Mouse (Mus musculus) 3T3-L1 (cell line): ENCODE data around the gene Hoxd13.

ENCODE experiments used
- DNase-seq: peaks from one replicate; pipeline ENCODE4 v3.0.0-alpha.2; 2015; ENCODE audit warnings: low read depth, low spot score

Hoxd13 gene

DNA sequence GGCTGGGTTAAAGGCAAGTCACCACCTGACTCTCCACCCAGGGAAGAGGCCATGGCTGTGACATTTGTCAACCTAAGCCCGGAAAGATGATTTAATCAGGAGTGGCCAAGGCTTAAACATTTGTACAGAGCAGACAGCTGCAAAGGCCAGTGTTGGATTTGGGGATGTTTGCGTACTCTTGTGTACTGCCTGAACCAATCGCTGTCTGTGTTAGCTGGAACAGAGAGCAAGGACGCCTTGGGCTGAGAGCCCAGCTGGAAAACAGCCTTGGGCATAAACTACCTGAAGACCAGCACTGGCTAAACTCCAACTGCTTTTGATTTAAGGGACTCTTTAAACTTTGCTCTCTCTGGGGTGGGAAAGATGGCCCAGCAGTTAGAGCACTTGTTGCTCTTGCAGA lies 40.6 kb downstream of the Hoxd13 start:
- no peak for DNase-seq

GRCm38 (mm10) chr2:74709465-74710419 lies 41.6 kb downstream of the Hoxd13 start:
- DNase-seq, result peak; percentile 44

DNA sequence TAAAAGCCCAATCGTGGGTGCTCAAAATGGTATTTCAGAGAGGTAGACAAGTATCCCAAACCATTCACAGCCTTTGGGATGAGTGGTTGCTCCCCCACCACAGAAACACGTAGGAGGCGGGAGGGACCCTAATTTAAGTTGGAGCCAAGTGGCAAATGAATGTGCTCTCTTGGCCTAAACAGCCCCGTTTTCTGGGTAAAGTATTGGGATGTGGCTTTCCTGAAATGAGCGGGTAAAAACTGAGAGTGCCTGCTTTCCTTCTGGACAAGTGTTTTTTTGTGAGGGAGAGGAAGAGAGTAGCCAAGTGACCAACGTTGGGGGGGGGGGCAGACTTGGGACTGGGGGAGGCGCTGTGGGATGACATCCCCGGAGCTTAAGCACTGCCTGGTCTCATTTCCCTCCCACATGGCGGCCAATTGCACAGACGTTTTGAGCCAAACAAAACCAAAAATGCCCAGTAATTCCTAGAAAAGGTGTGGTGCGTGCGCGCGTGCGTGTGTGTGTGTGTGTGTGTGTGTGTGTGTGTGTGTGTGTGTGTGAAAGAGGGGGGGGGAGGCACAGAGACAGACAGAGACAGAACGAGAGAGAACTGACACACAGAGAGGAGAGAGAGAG lies 42.9 kb downstream of the Hoxd13 start:
- DNase-seq, result peak; percentile 73

DNA sequence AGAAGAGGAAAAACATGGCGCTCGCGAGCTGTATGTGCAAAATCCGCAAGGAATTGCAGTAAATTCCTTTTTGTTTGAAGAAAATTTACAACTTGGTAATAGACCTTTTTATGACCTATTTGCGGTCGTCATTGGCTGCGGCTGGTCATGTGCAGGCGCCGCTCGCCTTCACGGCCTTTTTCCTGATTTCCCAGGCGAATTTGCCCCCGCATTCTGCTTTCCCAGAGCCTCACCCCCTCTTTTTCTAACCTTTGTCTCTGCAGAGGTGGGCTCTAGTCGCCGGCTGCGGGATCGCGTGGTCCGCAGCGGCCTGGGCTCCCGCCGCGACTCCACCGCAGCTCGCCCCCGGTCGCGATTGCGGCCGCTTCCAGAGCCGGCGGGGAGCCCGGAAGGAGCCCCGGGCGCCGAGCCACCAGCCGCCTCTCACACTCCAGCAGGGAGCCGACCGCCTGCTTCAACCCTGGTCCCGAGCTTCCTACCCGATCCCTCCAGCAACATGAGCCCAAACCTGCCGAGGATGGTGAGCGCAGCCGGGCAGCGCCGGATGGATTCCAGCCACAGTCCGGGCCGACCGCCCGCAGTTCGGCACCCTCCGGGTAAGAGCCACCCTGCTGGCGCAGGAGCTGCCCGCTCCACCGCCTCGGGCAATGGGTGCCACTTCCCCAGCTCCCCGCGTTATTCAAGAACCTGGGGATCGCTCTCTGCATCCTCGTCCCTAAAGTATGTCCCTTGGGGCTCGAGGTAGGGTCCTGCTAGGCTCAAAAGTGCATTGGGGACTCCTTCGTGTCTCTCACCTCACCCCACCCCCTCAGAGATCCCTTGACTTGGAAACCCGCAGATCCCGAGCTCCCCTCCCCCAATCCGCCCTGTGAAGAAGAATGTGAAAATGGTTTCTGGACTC lies 43.9 kb downstream of the Hoxd13 start, which contains the start of the genes Hoxd3 and Hoxd4:
Gene Hoxd3, plus strand, starts transcription at position 207 of the 901 bp plus-strand sequence.
Gene Hoxd4, plus strand, starts transcription at position 209 of the 901 bp plus-strand sequence.
- DNase-seq, result peak; percentile 68

DNA sequence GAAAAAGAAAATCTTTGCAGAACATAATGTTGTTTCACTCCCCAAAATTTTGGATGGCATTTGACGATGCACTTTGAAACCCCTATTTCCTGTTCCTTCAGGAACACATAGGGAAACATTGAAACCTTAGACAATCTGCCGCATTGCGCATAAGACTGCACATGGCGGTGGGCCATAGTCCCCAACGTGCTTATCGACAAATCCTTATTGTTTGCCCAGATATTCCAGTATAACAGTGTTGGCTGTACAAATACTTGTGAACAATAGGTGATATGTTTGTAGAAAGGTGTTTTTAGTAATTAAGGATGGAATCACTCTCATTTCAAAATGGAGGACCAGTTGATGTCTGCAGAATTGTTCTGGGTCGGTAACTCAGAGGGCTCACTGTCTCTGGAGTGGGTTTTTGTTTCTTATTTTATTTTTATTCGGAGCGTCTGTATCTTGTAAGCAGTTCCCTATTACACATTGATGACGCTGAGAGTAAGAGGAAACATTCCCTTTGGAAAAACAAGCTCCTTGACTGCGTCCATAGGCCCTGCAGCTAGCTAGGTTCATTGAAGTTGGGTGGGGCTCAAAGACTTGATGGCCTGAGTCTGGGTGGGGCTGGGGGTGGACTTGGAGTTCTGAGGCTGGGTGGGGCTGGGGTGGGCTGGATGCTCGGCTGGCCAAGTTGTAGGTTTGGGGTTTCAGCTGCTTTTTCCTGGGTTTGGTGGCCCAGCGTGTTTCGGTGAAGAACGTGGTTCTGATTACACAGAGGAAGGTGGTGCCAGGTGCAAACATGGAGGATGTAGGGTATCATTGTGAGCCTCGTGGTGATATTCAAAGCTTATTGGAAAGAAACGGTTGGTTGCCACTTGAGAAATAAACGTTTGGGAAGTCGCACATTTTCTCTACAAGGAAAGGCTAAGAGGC lies 45.4 kb downstream of the Hoxd13 start:
- no peak for DNase-seq

DNA sequence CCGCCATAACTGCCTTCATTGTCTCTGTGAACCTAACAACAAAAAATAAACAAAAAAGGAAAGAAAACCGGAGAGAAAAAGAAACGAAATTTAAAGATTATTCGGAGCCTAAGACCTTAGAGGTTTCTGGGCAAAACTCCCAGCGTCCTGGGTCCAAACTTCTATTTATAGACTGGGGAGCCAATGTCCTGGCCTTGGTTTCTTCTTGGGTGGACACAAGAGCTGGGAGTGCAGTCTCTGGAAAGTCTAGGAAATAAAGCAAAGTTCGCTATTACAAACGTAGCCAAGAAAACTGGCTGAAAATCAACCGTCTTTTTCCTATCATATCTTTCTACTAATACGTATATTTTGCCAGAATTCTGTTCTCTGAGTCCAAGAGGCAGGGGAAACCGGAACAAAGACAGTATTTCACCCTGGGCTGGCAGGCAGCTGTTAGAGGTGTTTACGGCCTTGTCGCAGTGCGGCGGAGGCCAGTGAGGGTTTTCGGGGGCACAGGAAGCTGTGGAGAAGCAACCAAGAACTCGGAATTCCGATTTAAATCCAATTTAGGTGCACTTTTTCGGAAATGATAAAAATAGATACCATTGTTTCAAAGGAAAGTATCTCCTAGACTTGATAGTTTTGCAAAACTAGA lies 46.2 kb downstream of the Hoxd13 start:
- DNase-seq, result no peak

- peak; percentile 70 for DNase-seq
Measured at GRCm38 (mm10) chr2:74714881-74715280, 46.8 kb downstream of the Hoxd13 start.

DNA sequence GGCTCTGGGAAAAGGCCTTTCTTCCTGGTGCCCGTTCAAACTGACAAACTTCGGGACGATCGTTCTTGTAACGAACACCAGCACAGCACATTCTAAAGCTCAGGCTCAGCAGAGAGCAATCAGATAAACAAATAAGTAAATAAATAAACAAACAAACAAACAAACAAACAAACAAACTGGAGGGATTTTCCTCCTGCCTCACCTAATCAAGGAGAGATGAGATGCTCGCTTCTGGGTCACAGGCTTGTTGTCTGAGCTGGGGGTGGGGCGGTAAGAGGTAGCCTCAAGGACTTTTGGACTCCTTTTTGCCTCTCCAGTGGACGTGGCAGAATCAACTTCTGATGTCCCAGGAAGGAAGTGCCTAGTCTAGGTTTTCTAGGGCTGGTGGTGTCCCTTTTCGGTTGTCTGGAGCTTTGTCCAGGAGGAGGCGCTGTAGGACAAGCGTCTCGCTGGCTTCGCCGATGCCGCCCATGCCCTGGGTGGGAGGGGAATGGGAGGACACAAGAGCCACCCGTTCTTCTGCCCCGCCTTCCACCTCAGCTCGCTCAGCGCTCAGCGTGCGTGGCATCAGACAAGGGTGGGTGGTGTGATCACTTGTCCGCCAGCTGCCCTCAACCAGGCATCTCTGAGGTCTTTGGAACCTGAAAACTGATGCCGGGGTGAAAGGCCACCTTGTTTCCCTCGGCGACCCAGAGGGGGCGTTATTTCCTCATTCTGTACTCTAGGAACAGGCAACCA lies 47.6 kb downstream of the Hoxd13 start:
- DNase-seq, result peak; percentile 98

DNA sequence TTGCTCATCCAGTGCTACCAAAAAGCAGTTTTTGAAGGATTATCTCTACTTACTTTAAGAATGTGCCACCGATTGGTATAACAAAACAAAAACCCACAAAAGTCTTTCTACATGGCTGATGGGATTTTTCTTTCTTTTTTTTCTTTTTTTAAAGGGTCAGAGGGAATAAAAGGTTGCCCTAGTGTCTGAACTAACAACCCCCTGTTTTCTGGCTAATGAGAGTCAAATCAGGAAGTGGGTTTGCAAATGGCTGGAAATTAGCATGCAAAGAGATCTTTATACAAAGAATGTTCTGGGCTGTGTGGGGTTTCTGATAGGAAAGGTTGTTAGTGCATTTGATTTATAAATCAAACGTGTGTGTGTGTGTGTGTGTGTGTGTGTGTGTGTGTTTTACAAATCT lies 52.3 kb downstream of the Hoxd13 start:
- no peak for DNase-seq

GRCm38 (mm10) chr2:74720955-74721491 lies 52.9 kb downstream of the Hoxd13 start:
- DNase-seq, result no peak
